Mouse (Mus musculus) lung, adult 2 months (tissue): ENCODE measurements around the gene Troap. TPM values are rescaled to one million over a fixed set of nuclear protein-coding genes. Genes with fewer than 3 reads are reported as not detected.

Experiments used
- DNase-seq: peaks from one replicate; pipeline ENCODE4 v3.0.0; 2022
- H3K4me1 ChIP-seq: fragments of 200-500 bp; 2 replicates; pipeline ENCODE4 v1.6.1; 2011; ENCODE audit warnings: low read length; ENCODE audit not compliant: control insufficient read depth, insufficient read depth
- H3K4me3 ChIP-seq: fragments of 200-500 bp; replicated peaks from 2 replicates; pipeline ENCODE3; 2011; ENCODE audit warnings: low read depth, mild to moderate bottlenecking, control low read depth, low read length; ENCODE audit errors: extremely low read depth
- CTCF ChIP-seq: fragments of 200-500 bp; IDR thresholded peaks from 2 replicates; pipeline ENCODE4 v1.5.1; 2011; ENCODE audit warnings: mild to moderate bottlenecking, low read length, control low read depth; ENCODE audit not compliant: insufficient read depth
- POLR2A ChIP-seq: fragments of 200-500 bp; IDR thresholded peaks from 2 replicates; pipeline ENCODE4 v1.6.1; 2011; ENCODE audit warnings: low read depth, mild to moderate bottlenecking, control low read depth, low read length, borderline replicate concordance; ENCODE audit errors: extremely low read depth
- WGBS: fragments of 180-500 bp; shearing (Covaris S2); methylation state at CpG from one replicate; pipeline ENCODE4 v1.1.7; 2018; 5-methylcytosine and 5-hydroxymethylcytosine counted together
- polyA plus RNA-seq: library from polyadenylated mRNA; depleted of rRNA; stranded (reverse); fragments of >200 nt; gene quantifications from 2 replicates; pipeline ENCODE4 v1.2.3, GENCODE M21; 2012

The Troap gene
- polyA plus RNA-seq, 1 experiment, result 1.3 TPM

DNA sequence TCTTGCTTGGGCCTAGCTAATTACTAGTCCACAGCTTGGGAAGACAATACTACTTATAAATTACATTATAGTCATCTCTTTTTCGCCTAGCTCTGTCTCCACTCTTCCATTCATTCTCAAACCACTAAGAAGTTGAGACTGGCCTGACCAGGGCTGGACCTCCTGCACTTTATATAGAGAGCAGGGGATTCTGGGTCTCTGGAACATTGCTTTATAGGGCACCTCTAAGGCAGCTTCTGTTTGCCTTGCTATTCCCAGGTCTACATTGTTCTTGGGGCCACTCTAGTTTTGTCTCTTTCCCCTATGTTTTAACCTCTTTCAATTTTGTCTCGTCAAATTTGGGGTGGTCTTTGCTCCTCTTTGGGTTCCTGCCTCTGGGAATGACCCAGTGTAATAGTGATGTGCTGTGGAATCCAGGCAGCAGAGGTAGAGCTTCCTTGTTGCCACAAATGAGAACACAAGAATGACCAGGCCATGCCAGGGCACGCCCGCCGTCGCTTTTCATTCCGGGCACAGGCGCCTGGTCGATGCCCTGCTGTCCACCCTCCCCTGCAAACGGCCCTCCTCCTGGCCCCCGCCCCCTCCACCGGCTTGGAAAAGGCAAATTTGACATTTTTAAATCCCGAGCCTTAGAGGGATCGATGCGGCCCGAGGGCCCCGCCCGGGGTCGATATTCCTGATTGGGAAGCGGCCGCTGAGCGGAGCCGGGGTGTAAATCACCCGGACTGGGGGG is 21.9 kb downstream of the Troap start:
- TF ChIP-seq POLR2A, result no peak
- TF ChIP-seq CTCF, result no peak
- DNase-seq, result no peak
- peaks cover 18% of the 10 kb centered on the region for H3K4me1 ChIP-seq
- WGBS, result 12% methylated on average over 24 of the region's 24 CpGs
- no peak overlapping the region for H3K4me3 ChIP-seq

GRCm38 (mm10) chr15:99096831-99097500 is 22.6 kb downstream of the Troap start:
- DNase-seq, result peak; percentile 40
- WGBS, result under 1% methylated on average over 57 of the region's 58 CpGs
- Histone ChIP-seq H3K4me1 (peaks cover 18% of the 10 kb centered on the region), H3K4me3 (no peak overlapping the region)
- TF ChIP-seq POLR2A, result no peak
- no peak for TF ChIP-seq CTCF

- Histone ChIP-seq H3K4me3 (peak overlapping the region; percentile 37), H3K4me1 (peaks cover 18% of the 10 kb centered on the region)
- TF ChIP-seq CTCF (no peak), POLR2A (no peak)
- WGBS, result 1% methylated on average over 39 of the region's 39 CpGs
- peak; percentile 57 for DNase-seq
These were observed 23.6 kb downstream of the Troap start for GRCm38 (mm10) chr15:99097840-99098492.

GRCm38 (mm10) chr15:99098493-99098861 is 24.1 kb downstream of the Troap start:
- WGBS, result 4% methylated on average over 9 of the region's 9 CpGs
- no peak for DNase-seq
- no peak for TF ChIP-seq CTCF
- TF ChIP-seq POLR2A, result no peak
- H3K4me1 ChIP-seq, result peaks cover 18% of the 10 kb centered on the region
- no peak overlapping the region for H3K4me3 ChIP-seq

DNA sequence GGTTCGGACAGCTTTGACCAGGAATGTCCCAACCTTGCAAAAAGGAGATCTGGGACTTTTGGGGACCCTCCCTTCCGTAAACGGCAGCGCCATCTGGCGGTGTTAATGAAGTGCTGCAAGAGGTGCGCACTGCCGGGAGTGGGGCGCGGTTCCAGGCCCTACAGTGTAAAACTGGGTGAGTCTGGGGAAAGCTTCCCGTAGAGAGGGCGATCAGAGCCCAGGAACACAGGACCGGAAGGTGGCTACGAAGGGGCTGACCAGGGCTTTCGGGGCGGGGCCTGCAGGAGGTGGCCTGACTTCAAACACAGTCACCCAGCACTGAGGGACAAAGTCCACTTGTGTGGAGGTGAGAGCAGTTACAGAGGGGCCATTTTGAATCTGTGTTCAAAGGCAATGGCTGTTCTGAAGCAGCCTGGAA is 24.8 kb downstream of the Troap start:
- H3K4me1 ChIP-seq, result peaks cover 16% of the 10 kb centered on the region
- TF ChIP-seq CTCF (peak; percentile 73), POLR2A (no peak)
- 6% methylated on average over 15 of the region's 15 CpGs for WGBS
- no peak overlapping the region for H3K4me3 ChIP-seq
- DNase-seq, result peak; percentile 66

- no peak for DNase-seq
- TF ChIP-seq POLR2A, result no peak
- no peak for TF ChIP-seq CTCF
- WGBS, result 56% methylated on average over 3 of the region's 3 CpGs
- Histone ChIP-seq H3K4me1 (peaks cover 16% of the 10 kb centered on the region), H3K4me3 (no peak overlapping the region)
These were observed 25.6 kb downstream of the Troap start for GRCm38 (mm10) chr15:99099984-99100383.

- H3K4me1 ChIP-seq, result no peaks in the 10 kb centered on the region
- DNase-seq, result no peak
- WGBS, result 40% methylated on average over 7 of the region's 7 CpGs
- TF ChIP-seq CTCF (no peak), POLR2A (no peak)
- H3K4me3 ChIP-seq, result no peak overlapping the region
These were observed 30.9 kb downstream of the Troap start for GRCm38 (mm10) chr15:99105238-99105637.

- no peak for DNase-seq
- H3K4me1 ChIP-seq, result no peaks in the 10 kb centered on the region
- no peak overlapping the region for H3K4me3 ChIP-seq
- WGBS, result 60% methylated on average over 3 of the region's 3 CpGs
- TF ChIP-seq POLR2A (no peak), CTCF (no peak)
These were observed 33.5 kb downstream of the Troap start for GRCm38 (mm10) chr15:99107866-99108265.

DNA sequence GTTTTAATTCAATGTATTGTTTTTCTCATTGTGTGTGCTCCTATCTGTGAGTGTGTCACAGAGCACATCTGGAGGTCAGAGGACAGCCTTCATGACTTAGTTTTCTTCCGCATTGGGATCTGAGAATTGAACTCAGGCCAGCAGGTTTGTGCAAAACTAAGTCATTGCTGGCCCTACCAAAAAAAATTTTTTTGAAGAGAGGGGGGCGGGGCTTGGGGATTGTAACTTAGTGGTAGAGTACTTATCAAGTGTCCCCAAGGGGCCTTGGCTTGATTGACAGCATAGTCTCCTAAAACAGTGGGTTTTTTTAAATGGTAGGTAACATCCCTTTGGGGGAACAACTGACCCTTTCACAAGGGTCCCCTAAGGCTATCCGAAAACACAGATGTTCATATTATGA is 36.8 kb downstream of the Troap start:
- no peak for DNase-seq
- 84% methylated on average over 3 of the region's 3 CpGs for WGBS
- TF ChIP-seq POLR2A (no peak), CTCF (no peak)
- Histone ChIP-seq H3K4me3 (no peak overlapping the region), H3K4me1 (no peaks in the 10 kb centered on the region)

DNA sequence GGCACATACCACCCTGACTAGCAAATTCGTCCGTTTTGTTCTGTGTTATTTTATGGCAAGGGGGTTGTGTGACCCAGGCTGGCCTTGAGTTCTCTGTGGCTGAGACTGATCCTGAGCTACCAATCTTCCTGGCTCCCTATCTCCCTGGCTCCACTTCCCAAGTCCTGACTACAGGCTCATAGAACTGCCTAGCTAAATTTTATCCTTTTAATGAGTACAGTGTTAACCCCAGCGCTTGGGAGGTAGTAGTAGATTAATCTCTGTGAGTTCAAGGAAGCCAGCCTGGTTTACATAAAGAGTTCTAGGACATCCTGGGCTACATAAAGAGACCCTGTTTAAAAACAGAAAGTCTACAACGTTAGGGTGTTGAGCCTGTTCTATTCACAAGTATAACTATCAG is 37.4 kb downstream of the Troap start:
- WGBS, result 64% methylated on average over 4 of the region's 4 CpGs
- DNase-seq, result no peak
- H3K4me1 ChIP-seq, result no peaks in the 10 kb centered on the region
- TF ChIP-seq POLR2A (no peak), CTCF (no peak)
- H3K4me3 ChIP-seq, result no peak overlapping the region
